Mouse (Mus musculus): ENCODE results near the gene Stx1b. TPM values are rescaled to one million over a fixed set of nuclear protein-coding genes. Genes with fewer than 3 reads are reported as not detected.

The Stx1b gene
- polyA plus RNA-seq (2012; fragmentation: generic; extraction: Trizol) = 0.20 TPM

DNA sequence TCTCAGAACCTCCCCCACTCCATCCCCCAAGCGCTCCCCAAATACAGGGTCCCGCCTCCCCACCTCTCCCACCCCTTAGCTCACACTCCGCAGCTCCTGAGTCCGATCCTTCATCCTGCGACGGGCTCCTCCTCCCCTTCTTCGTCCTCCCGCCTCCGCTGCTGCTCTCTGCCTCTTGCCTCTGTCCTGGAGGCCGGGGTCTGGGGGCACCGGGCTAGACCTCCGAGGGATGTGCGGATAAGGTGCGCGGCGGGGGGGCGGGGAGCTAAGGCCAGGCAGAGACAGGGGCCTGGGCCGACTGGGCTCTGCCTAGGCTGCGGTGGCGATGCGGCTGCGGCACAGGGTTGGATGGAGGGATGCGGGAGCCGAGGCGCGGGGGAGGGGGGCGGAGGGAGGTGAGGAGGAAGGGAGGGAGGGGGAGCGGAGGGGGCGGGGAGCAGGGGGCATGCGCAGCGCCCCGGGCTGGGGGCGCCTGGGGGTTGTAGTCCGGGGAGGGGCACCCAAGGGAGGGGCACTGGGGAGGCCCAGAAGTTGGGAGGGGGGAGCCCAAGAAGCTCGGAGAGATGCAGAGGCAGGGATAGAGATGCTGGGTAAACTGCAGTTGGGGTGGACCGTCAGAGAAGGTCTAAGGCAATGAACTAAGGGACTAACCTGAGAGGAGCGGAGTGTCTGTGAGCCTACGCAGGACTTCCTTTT lies at the start of gene Stx1b, which contains the start of gene Stx4a:
TSS of gene Stx1b (minus strand) at position 374 of the 696 bp plus-strand sequence.
TSS of gene Stx4a (plus strand) at position 119 of the 696 bp plus-strand sequence.
- no peak within 1 kb of the TSS for H3K4me2 ChIP-seq (ENCODE audit: low read depth)
- peaks cover 41% of the 10 kb centered on the region for H3K27me3 ChIP-seq (ENCODE audit: control insufficient read depth, insufficient read depth, insufficient read length)
- no peak for TF ChIP-seq POLR2AphosphoS2 (IDR thresholded peaks at IDR 0.05; ENCODE audit: insufficient read length, low read depth)
- TF ChIP-seq REST (IDR thresholded peaks at IDR 0.05; ENCODE audit: insufficient read depth, insufficient read length) = no peak
- no peak for TF ChIP-seq MYOG (IDR thresholded peaks at IDR 0.05; ENCODE audit: control insufficient read depth in 1 of 3, insufficient read depth in 1 of 3, insufficient read length in 2 of 3, low read depth in 2 of 3)
- TF ChIP-seq SRF (IDR thresholded peaks at IDR 0.05; ENCODE audit: control insufficient read depth, insufficient read length, low read depth) = no peak
- no peak for TF ChIP-seq MAX (IDR thresholded peaks at IDR 0.05; ENCODE audit: low read depth)
- TF ChIP-seq E2F4 (IDR thresholded peaks at IDR 0.05; ENCODE audit: insufficient read depth) = no peak
- no peak for TF ChIP-seq POLR2A (IDR thresholded peaks at IDR 0.05; ENCODE audit: insufficient read length, low read depth)
- no peak for TF ChIP-seq CEBPB (IDR thresholded peaks at IDR 0.05; ENCODE audit: insufficient read depth, poor library complexity, severe bottlenecking)
- TF ChIP-seq MYOD1 (IDR thresholded peaks at IDR 0.05; ENCODE audit: control insufficient read depth in 1 of 3, insufficient read length in 2 of 3, low read depth in 2 of 3) = no peak
- no peak for TF ChIP-seq USF1 (IDR thresholded peaks at IDR 0.05; ENCODE audit: low read depth)
- no peak for TF ChIP-seq TCF12 (IDR thresholded peaks at IDR 0.05; ENCODE audit: insufficient read depth, poor library complexity, severe bottlenecking)
- no peak for TF ChIP-seq TCF3 (IDR thresholded peaks at IDR 0.05; ENCODE audit: insufficient read length, low read depth)
- no peaks in the 10 kb centered on the region for H3K79me2 ChIP-seq (ENCODE audit: control insufficient read depth, insufficient read depth)
- no peaks in the 10 kb centered on the region for H3K36me3 ChIP-seq (ENCODE audit: control insufficient read depth, insufficient read depth)
- no peak within 1 kb of the TSS for H3K4me3 ChIP-seq
- H3ac ChIP-seq (ENCODE audit: control insufficient read depth, insufficient read length) = no peak within 1 kb of the TSS

DNA sequence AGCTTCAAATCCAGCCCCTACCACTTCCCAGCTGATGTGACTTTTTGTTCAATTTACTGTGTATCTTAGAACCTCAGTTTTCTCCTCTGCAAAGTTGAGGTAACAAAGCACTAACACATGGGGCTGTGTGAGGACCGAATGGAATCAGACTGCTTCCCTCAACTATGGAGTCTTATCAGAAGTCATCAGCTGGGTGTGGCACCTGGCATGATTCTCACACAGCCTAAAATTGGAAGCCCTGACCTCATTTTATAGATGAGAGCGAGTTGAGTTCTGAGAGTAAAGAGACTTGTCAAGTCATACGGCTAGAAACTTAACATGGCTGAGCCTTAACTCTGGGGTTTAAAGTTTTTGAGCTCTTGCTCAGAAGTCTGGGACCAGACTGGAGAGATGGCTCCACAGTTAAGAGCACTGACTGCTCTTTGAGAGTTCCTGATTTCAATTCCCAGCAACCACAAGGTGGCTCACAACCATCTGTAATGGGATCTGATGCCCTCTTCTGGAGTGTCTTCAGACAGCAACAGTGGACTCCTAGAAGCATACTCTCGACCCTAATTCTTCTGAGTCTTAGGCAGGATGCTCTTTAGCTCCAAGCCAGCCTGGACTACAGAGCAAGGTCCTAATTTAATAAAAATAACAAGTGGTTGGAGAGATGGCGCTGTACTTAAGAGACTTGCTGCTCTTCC lies 45.9 kb upstream of the Stx1b start:
- Histone ChIP-seq H3K4me2 (ENCODE audit: low read depth) (peak overlapping the region; percentile 27), H3K79me2 (ENCODE audit: control insufficient read depth, insufficient read depth) (peaks cover 51% of the 10 kb centered on the region), H3ac (ENCODE audit: control insufficient read depth, insufficient read length) (no peak overlapping the region), H3K4me3 (no peak overlapping the region), H3K27me3 (ENCODE audit: control insufficient read depth, insufficient read depth, insufficient read length) (no peaks in the 10 kb centered on the region), H3K36me3 (ENCODE audit: control insufficient read depth, insufficient read depth) (peaks cover 15% of the 10 kb centered on the region)
- TF ChIP-seq POLR2AphosphoS2 (IDR thresholded peaks at IDR 0.05; ENCODE audit: insufficient read length, low read depth) (no peak), REST (IDR thresholded peaks at IDR 0.05; ENCODE audit: insufficient read depth, insufficient read length) (no peak), MAX (IDR thresholded peaks at IDR 0.05; ENCODE audit: low read depth) (no peak), TCF3 (IDR thresholded peaks at IDR 0.05; ENCODE audit: insufficient read length, low read depth) (no peak), E2F4 (IDR thresholded peaks at IDR 0.05; ENCODE audit: insufficient read depth) (no peak)

DNA sequence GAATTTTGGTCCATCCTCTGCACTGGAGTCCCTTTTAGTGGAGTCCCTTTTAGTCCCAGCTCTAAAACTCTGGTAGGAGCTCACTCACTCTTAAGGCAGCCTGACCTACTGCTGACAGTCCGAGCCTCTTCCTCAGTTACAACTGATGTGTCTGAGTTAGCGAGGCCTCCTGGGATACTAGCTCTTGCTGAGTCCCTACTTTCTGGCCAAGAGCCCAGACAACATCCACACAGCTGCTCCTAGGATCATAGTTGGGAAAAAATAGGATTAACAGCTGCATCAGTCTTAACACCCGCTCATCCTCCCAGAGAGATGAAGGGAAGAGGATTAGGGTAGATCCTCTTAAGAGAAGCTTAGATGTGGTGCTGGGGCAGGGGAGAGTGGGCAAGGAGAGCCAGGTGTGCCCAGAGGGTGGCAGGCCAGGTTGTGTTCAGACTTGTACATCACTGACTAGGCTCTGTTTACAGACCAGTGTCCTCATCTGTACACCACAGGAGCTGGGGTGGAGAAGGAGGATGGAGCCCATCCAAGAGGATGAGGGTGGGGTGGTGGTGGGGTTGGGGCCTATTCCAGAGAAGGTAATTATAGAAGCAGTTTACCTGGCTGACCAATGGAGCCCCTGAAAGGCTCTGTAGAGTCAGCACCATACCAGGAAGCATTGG lies 44.9 kb upstream of the Stx1b start:
- TF ChIP-seq REST (IDR thresholded peaks at IDR 0.05; ENCODE audit: insufficient read depth, insufficient read length) (no peak), MYOG (IDR thresholded peaks at IDR 0.05; ENCODE audit: control insufficient read depth in 1 of 3, insufficient read depth in 1 of 3, insufficient read length in 2 of 3, low read depth in 2 of 3) (peak in 2 of 3 experiments; percentile 52 to 96), POLR2AphosphoS2 (IDR thresholded peaks at IDR 0.05; ENCODE audit: insufficient read length, low read depth) (no peak), TCF12 (IDR thresholded peaks at IDR 0.05; ENCODE audit: insufficient read depth, poor library complexity, severe bottlenecking) (peak; percentile 74), TCF3 (IDR thresholded peaks at IDR 0.05; ENCODE audit: insufficient read length, low read depth) (no peak), USF1 (IDR thresholded peaks at IDR 0.05; ENCODE audit: low read depth) (no peak), E2F4 (IDR thresholded peaks at IDR 0.05; ENCODE audit: insufficient read depth) (no peak), MYOD1 (IDR thresholded peaks at IDR 0.05; ENCODE audit: control insufficient read depth in 1 of 3, insufficient read length in 2 of 3, low read depth in 2 of 3) (peak; percentile 66 to 84 (median 80)), MAX (IDR thresholded peaks at IDR 0.05; ENCODE audit: low read depth) (no peak), SRF (IDR thresholded peaks at IDR 0.05; ENCODE audit: control insufficient read depth, insufficient read length, low read depth) (no peak), CEBPB (IDR thresholded peaks at IDR 0.05; ENCODE audit: insufficient read depth, poor library complexity, severe bottlenecking) (no peak), POLR2A (IDR thresholded peaks at IDR 0.05; ENCODE audit: insufficient read length, low read depth) (no peak)

DNA sequence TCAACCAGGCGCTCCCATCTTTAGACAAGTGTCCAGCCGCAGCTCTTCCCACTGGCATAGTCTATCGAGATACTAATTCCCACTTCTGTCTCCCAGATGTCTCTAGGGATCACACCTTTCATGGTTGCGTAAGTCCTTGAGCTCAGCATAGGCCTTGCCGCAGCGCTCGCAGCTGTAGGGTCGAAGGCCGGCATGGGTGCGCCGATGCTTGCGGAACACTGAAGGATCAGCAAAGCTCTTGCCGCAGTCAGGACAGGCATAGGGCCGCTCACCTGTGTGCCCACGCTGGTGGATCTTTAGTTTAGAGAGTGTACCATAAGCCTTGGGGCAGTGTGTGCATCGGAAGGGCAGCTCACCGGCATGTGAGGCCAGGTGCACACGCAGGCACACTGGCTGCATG lies 43.3 kb upstream of the Stx1b start:
- no peak for TF ChIP-seq POLR2AphosphoS2 (IDR thresholded peaks at IDR 0.05; ENCODE audit: insufficient read length, low read depth)
- no peak for TF ChIP-seq CEBPB (IDR thresholded peaks at IDR 0.05; ENCODE audit: insufficient read depth, poor library complexity, severe bottlenecking)
- no peak for TF ChIP-seq E2F4 (IDR thresholded peaks at IDR 0.05; ENCODE audit: insufficient read depth)
- TF ChIP-seq MAX (IDR thresholded peaks at IDR 0.05; ENCODE audit: low read depth) = no peak
- no peak for TF ChIP-seq MYOG (IDR thresholded peaks at IDR 0.05; ENCODE audit: control insufficient read depth in 1 of 3, insufficient read depth in 1 of 3, insufficient read length in 2 of 3, low read depth in 2 of 3)
- TF ChIP-seq REST (IDR thresholded peaks at IDR 0.05; ENCODE audit: insufficient read depth, insufficient read length) = no peak
- no peak for TF ChIP-seq MYOD1 (IDR thresholded peaks at IDR 0.05; ENCODE audit: control insufficient read depth in 1 of 3, insufficient read length in 2 of 3, low read depth in 2 of 3)
- no peak for TF ChIP-seq POLR2A (IDR thresholded peaks at IDR 0.05; ENCODE audit: insufficient read length, low read depth)
- TF ChIP-seq TCF3 (IDR thresholded peaks at IDR 0.05; ENCODE audit: insufficient read length, low read depth) = no peak
- Histone ChIP-seq H3K27me3 (ENCODE audit: control insufficient read depth, insufficient read depth, insufficient read length) (no peaks in the 10 kb centered on the region), H3K79me2 (ENCODE audit: control insufficient read depth, insufficient read depth) (peaks cover 24% of the 10 kb centered on the region), H3K4me2 (ENCODE audit: low read depth) (no peak overlapping the region), H3K36me3 (ENCODE audit: control insufficient read depth, insufficient read depth) (peaks cover 18% of the 10 kb centered on the region), H3K4me3 (no peak overlapping the region), H3ac (ENCODE audit: control insufficient read depth, insufficient read length) (no peak overlapping the region)

More for the DNA sequence above, 44.9 kb upstream of the Stx1b start:
- Histone ChIP-seq H3K4me2 (ENCODE audit: low read depth) (peak overlapping the region; percentile 35), H3ac (ENCODE audit: control insufficient read depth, insufficient read length) (no peak overlapping the region), H3K27me3 (ENCODE audit: control insufficient read depth, insufficient read depth, insufficient read length) (no peaks in the 10 kb centered on the region), H3K36me3 (ENCODE audit: control insufficient read depth, insufficient read depth) (peaks cover 18% of the 10 kb centered on the region), H3K79me2 (ENCODE audit: control insufficient read depth, insufficient read depth) (peaks cover 41% of the 10 kb centered on the region), H3K4me3 (no peak overlapping the region)

All from myocyte (in vitro differentiated cells).